Mouse (Mus musculus): Measurements from ENCODE around the gene Tomm5.
"Not testable (repeated sequence)": the region's sequence is repeated elsewhere in the genome, so short reads cannot be mapped to it uniquely, and the experiment has no call there.

Tomm5 gene

GRCm38 (mm10) chr4:45066036-45066730 lies 41.7 kb downstream of the Tomm5 start:
- peak in 1 of 2 experiments; percentile 15 for DNase-seq

GRCm38 (mm10) chr4:45064577-45064976 lies 43.3 kb downstream of the Tomm5 start:
- DNase-seq, result no peak

- not testable (repeated sequence) for DNase-seq
These were observed 44.1 kb downstream of the Tomm5 start for GRCm38 (mm10) chr4:45063836-45064235.

DNA sequence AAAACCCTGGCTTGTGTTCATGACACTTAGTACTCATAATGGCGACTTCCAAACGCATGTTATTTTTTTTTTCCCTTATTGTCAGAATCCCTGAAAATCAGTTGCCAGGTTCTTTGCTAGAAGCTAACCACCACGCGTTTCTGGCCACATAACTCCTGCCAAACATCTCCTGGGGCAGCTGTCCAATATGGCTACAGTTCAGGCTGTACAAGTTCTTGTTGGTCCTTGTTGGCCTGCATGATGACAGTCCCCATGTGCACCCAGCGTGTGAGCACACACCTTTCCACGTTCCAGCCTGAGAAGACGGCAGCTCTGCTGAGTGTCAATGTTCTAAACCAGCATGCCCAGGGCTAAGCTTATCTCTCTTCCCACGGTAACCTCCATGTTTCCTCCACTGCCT lies 52.5 kb downstream of the Tomm5 start:
- no peak for DNase-seq
